21 mouse cellular contexts compared by ENCODE assay signal in the genomic region with DNA sequence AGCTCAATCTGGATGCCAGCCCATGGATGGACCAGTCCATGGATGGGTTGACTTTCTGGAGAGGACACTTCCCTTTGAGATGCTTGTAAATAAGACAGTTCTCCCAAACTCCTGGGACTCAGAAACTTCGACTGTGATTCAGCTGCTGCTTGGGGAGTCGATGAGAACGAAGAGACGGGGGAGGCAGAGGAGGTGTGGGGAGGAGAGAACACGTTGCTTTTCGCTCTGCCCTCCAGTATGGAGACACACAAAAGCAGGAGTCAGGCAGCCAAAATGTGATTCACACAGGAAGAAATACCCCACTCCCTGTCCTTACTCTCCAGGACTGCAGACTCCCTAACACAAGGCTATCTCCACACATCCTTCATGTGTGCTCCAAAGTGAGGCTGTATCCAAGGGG. TPM values are rescaled to one million over a fixed set of nuclear protein-coding genes. Genes with fewer than 3 reads are reported as not detected.
DNase-seq lines count a peak whose midpoint lies in the region.
"Had no signal": no experiment of that assay in that cellular context is flagged by ENCODE, and none has a peak within 500 bp of the region (broad histone marks: within the 10 kb centered on the region; RNA-seq: fewer than 3 reads in every experiment).

No protein-coding gene starts in this region.

- intact Hi-C loops in left cerebral cortex, postnatal 10 days (cut with DNase I), result no loop called here

- peak; percentile 58 to 62 for DNase-seq in left cerebral cortex, adult 18-20 months (ENCODE audit: low spot score in 2 of 2)
- DNase-seq in left cerebral cortex, postnatal 10 days (ENCODE audit: extremely low spot score in 1 of 2, low spot score in 2 of 2), result no peak
- DNase-seq in right cerebral cortex, adult 2 months (ENCODE audit: low spot score in 2 of 2), result peak; percentile 53 to 59
- DNase-seq in right cerebral cortex, postnatal 10 days (ENCODE audit: low spot score in 2 of 2), result no peak
- DNase-seq in frontal cortex, postnatal 36 days (ENCODE audit: low spot score in 2 of 2), result peak; percentile 57 to 59
- no peak for DNase-seq in adipocyte (ENCODE audit: low spot score)
- no peak for DNase-seq in gastrocnemius, postnatal 10 days
- DNase-seq: adrenal gland, adult 8-10 months; cerebellum, adult 8-10 months; cerebellum, postnatal 25 days; gastrocnemius, postnatal 25 days; heart, adult 2 months; heart, postnatal 4 days; kidney, adult 11 months; kidney, postnatal 14 days; layer of hippocampus, adult 9-11 months; liver, embryonic 13.5 days; lung, adult 2 months; lung, postnatal 10 days; thymus, postnatal 14 days had no signal

RNA-seq across cellular contexts. Expression of gene Sod3, which starts 26.8 kb away (rescaled TPM):
- 1 to 10 TPM; 5.7 to 6.7 TPM for total RNA-seq in left cerebral cortex, adult 18-20 months (2021)
- 1 to 10 TPM; 4.3 TPM for total RNA-seq in left cerebral cortex, postnatal 10 days (2021)
- total RNA-seq in gastrocnemius, postnatal 10 days (2021), result 10 to 100 TPM; 10.2 to 10.7 TPM
- total RNA-seq: megakaryocyte-erythroid progenitor cell, adult 5-6 weeks had no signal

Comparison
In these comparisons a context has a peak if more than half of its experiments do, and no peak if none do; other contexts are left out.
1. DNase-seq: peak in left cerebral cortex, adult 18-20 months (2 of 2), right cerebral cortex, adult 2 months (2 of 2) and frontal cortex, postnatal 36 days (2 of 2); none in left cerebral cortex, postnatal 10 days (0 of 2), right cerebral cortex, postnatal 10 days (0 of 2), adipocyte (single experiment) and gastrocnemius, postnatal 10 days (single experiment).